Mouse (Mus musculus) heart, embryonic 14.5 days (tissue): ENCODE results near the gene Dync1li1. TPM values are rescaled to one million over a fixed set of nuclear protein-coding genes. Genes with fewer than 3 reads are reported as not detected.
"Not testable (repeated sequence)": the region's sequence is repeated elsewhere in the genome, so short reads cannot be mapped to it uniquely, and the experiment has no call there.

Experiments used
- ATAC-seq: fragments of 200-750 bp; cut with Nextera tagmentation; 2 replicates; pipeline ENCODE4 v1.8.0; 2017; ENCODE audit warnings: low read depth, moderate TSS enrichment; ENCODE audit not compliant: insufficient number of reproducible peaks, insufficient read depth, low FRiP score
- H3K27ac ChIP-seq, 2 experiments: fragments of 200-500 bp in 1 of 2; fragments of 300-500 bp in 1 of 2; sonication (generic) in 1 of 2; replicated peaks in 1 of 2; 2 replicates each; pipeline ENCODE4 v1.5.1; 2012 to 2014; ENCODE audit warnings: low read depth in 2 of 2, low read length in 2 of 2, control low read depth in 1 of 2, mild to moderate bottlenecking in 1 of 2, mixed read lengths in 1 of 2; ENCODE audit not compliant: control insufficient read depth in 1 of 2, insufficient read depth in 1 of 2
- H3K27me3 ChIP-seq: fragments of 300-500 bp; sonication (generic); 2 replicates; pipeline ENCODE4 v1.6.1; 2014; ENCODE audit warnings: mild to moderate bottlenecking, low read length, control low read depth; ENCODE audit not compliant: control insufficient read depth, insufficient read depth
- H3K36me3 ChIP-seq: fragments of 300-500 bp; sonication (generic); 2 replicates; pipeline ENCODE4 v1.6.1; 2014; ENCODE audit warnings: mild to moderate bottlenecking, control low read depth, low read length, mixed read lengths; ENCODE audit not compliant: control insufficient read depth, insufficient read depth
- H3K4me1 ChIP-seq, 2 experiments: fragments of 200-500 bp in 1 of 2; fragments of 300-500 bp in 1 of 2; sonication (generic) in 1 of 2; 2 replicates each; pipeline ENCODE4 v1.6.1; 2012 to 2014; ENCODE audit warnings: low read length in 2 of 2, control low read depth in 1 of 2, mixed read lengths in 1 of 2; ENCODE audit not compliant: control insufficient read depth in 2 of 2, insufficient read depth in 2 of 2
- H3K4me2 ChIP-seq: fragments of 300-500 bp; sonication (generic); 2 replicates; pipeline ENCODE4 v1.6.1; 2014; ENCODE audit warnings: mild to moderate bottlenecking, low read length
- H3K4me3 ChIP-seq, 2 experiments: fragments of 200-500 bp in 1 of 2; fragments of 300-500 bp in 1 of 2; sonication (generic) in 1 of 2; 2 replicates each; pipeline ENCODE4 v1.5.1; 2012 to 2014; ENCODE audit warnings: low read length in 2 of 2, mild to moderate bottlenecking in 2 of 2, control low read depth in 1 of 2, low read depth in 1 of 2, moderate library complexity in 1 of 2; ENCODE audit not compliant: control insufficient read depth in 1 of 2, insufficient read depth in 1 of 2
- H3K9ac ChIP-seq: fragments of 300-500 bp; sonication (generic); 2 replicates; pipeline ENCODE4 v1.6.1; 2014; ENCODE audit warnings: mild to moderate bottlenecking, low read length
- H3K9me3 ChIP-seq: fragments of 300-500 bp; sonication (generic); 2 replicates; pipeline ENCODE4 v1.6.1; 2016; ENCODE audit warnings: low read length, control low read depth; ENCODE audit not compliant: control insufficient read depth
- WGBS: fragments of 180-500 bp; shearing (Covaris S2); extraction: QIAGEN DNeasy Blood & Tissue Kit; methylation state at CpG from one replicate; pipeline ENCODE4 v1.1.7; 2014; 5-methylcytosine and 5-hydroxymethylcytosine counted together
- polyA plus RNA-seq: library from polyadenylated mRNA; unstranded; fragments of >200 nt; fragmentation: Nextera tagmentation; extraction: Ambion mirVana; gene quantifications from 2 replicates; pipeline ENCODE4 v1.2.1, GENCODE M21; 2014

The Dync1li1 gene
- polyA plus RNA-seq, 1 experiment from 2014 or later = 80.1 TPM

GRCm38 (mm10) chr9:114707805-114708204 lies 19.2 kb downstream of the Dync1li1 start:
- Histone ChIP-seq H3K4me2 (no peak overlapping the region), H3K4me3 (no peak overlapping the region), H3K9me3 (no peaks in the 10 kb centered on the region), H3K4me1 (no peaks in the 10 kb centered on the region), H3K9ac (no peak overlapping the region), H3K27me3 (no peaks in the 10 kb centered on the region), H3K27ac (0 out of 4 replicates have a peak overlapping the region, but pooled peaks of 1 of the 2 experiments have one; percentile 9), H3K36me3 (peaks cover 78% of the 10 kb centered on the region)
- no peak for ATAC-seq
- WGBS = 67% methylated on average over 4 of the region's 4 CpGs

- Histone ChIP-seq H3K4me1 (no peaks in the 10 kb centered on the region), H3K27me3 (no peaks in the 10 kb centered on the region), H3K27ac (no peak overlapping the region), H3K36me3 (peaks cover 95% of the 10 kb centered on the region), H3K4me2 (no peak overlapping the region), H3K9me3 (no peaks in the 10 kb centered on the region), H3K9ac (no peak overlapping the region), H3K4me3 (no peak overlapping the region)
- ATAC-seq = no peak
- 71% methylated on average over 7 of the region's 7 CpGs for WGBS
These were observed 21.8 kb downstream of the Dync1li1 start for GRCm38 (mm10) chr9:114710345-114710744.

- WGBS = 93% methylated on average over 7 of the region's 7 CpGs
- no peak overlapping the region for H3K4me2 ChIP-seq
These were observed 24.9 kb downstream of the Dync1li1 start for GRCm38 (mm10) chr9:114713481-114713880.

GRCm38 (mm10) chr9:114716677-114717331 lies 28.2 kb downstream of the Dync1li1 start:
- 86% methylated on average over 18 of the region's 18 CpGs for WGBS

More at GRCm38 (mm10) chr9:114713481-114713880, 24.9 kb downstream of the Dync1li1 start:
- Histone ChIP-seq H3K4me3 (no peak overlapping the region), H3K27me3 (no peaks in the 10 kb centered on the region), H3K4me1 (no peaks in the 10 kb centered on the region), H3K9ac (no peak overlapping the region), H3K36me3 (peaks cover 96% of the 10 kb centered on the region), H3K9me3 (no peaks in the 10 kb centered on the region), H3K27ac (no peak overlapping the region)
- ATAC-seq = no peak

GRCm38 (mm10) chr9:114727315-114727714 lies 38.7 kb downstream of the Dync1li1 start:
- Histone ChIP-seq H3K36me3 (peaks cover 33% of the 10 kb centered on the region), H3K27ac (no peak overlapping the region)
- ATAC-seq = no peak

More at GRCm38 (mm10) chr9:114716677-114717331, 28.2 kb downstream of the Dync1li1 start:
- ATAC-seq = no peak
- H3K4me3 ChIP-seq = no peak overlapping the region
- H3K4me1 ChIP-seq = no peaks in the 10 kb centered on the region
- no peaks in the 10 kb centered on the region for H3K9me3 ChIP-seq
- H3K27me3 ChIP-seq = no peaks in the 10 kb centered on the region
- no peak overlapping the region for H3K9ac ChIP-seq
- H3K36me3 ChIP-seq = peaks cover 100% of the 10 kb centered on the region
- no peak overlapping the region for H3K27ac ChIP-seq
- no peak overlapping the region for H3K4me2 ChIP-seq

GRCm38 (mm10) chr9:114728432-114728831 lies 39.8 kb downstream of the Dync1li1 start:
- not testable (repeated sequence) for H3K4me2 ChIP-seq, H3K9me3 ChIP-seq, H3K27me3 ChIP-seq, H3K4me3 ChIP-seq, H3K27ac ChIP-seq, H3K9ac ChIP-seq, ATAC-seq
- peaks cover 22% of the 10 kb centered on the region for H3K36me3 ChIP-seq
- peaks cover 6 to 20% of the 10 kb centered on the region in 2 experiments for H3K4me1 ChIP-seq
- WGBS = 47% methylated on average over 2 of the region's 2 CpGs

More at GRCm38 (mm10) chr9:114727315-114727714, 38.7 kb downstream of the Dync1li1 start:
- Histone ChIP-seq H3K4me1 (peaks cover 4 to 9% of the 10 kb centered on the region in 2 experiments), H3K4me3 (no peak overlapping the region), H3K27me3 (no peaks in the 10 kb centered on the region), H3K9ac (no peak overlapping the region), H3K9me3 (no peaks in the 10 kb centered on the region), H3K4me2 (no peak overlapping the region)
- WGBS = 7% methylated on average over 3 of the region's 3 CpGs

- no peak overlapping the region for H3K27ac ChIP-seq
- ATAC-seq = no peak
- peaks cover 13 to 33% of the 10 kb centered on the region in 2 experiments for H3K4me1 ChIP-seq
- WGBS = 24% methylated on average over 30 of the region's 30 CpGs
- H3K9ac ChIP-seq = 0 out of 2 replicates have a peak overlapping the region, but pooled peaks have one; percentile 54
- peak overlapping the region; percentile 80 for H3K4me2 ChIP-seq
- no peaks in the 10 kb centered on the region for H3K9me3 ChIP-seq
- peak overlapping the region; percentile 79 to 89; a peak in 3 of 4 replicates for H3K4me3 ChIP-seq
- no peaks in the 10 kb centered on the region for H3K27me3 ChIP-seq
- H3K36me3 ChIP-seq = peaks cover 5% of the 10 kb centered on the region
These were observed 41.6 kb downstream of the Dync1li1 start for GRCm38 (mm10) chr9:114729911-114730805.
